Mouse (Mus musculus) ES-Bruce4 (cell line): ENCODE results near the gene Otop2.

Experiments
- CTCF ChIP-seq: IDR thresholded peaks from one replicate; pipeline ENCODE4 v1.8.1; 2011; ENCODE audit warnings: low read depth, low read length
- POLR2A ChIP-seq: IDR thresholded peaks from one replicate; pipeline ENCODE4 v1.8.1; 2011; ENCODE audit warnings: low read length; ENCODE audit not compliant: insufficient read depth

DNA sequence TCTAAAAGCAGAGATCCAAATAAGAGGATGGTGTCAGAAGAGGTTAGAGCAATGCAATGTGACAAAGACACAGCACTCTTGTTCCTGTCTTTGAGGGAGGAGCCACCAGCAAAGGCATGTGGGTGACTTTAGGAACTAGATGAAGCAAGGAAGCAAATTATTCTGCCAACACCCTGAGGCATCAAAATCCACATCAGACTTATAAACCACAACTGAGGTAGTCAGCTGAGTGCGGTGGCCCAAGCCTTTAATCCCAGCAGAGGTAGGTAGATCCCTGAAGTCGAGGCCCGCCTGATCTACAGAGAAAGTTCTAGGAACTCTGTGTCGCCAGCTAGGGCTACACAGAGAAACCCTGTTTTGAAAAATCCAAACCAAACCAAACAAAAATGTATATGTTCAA lies 70.3 kb downstream of the Otop2 start:
- TF ChIP-seq CTCF = no peak
- TF ChIP-seq POLR2A = no peak
